Mouse (Mus musculus) urinary bladder, postnatal 4 days (tissue): ENCODE measurements around the gene Rad9b.

ENCODE experiments used
- DNase-seq, 2 experiments: peaks; one replicate each; pipeline ENCODE4 v3.0.0; 2021 to 2022; ENCODE audit warnings: low spot score in 2 of 2

Gene Rad9b

DNA sequence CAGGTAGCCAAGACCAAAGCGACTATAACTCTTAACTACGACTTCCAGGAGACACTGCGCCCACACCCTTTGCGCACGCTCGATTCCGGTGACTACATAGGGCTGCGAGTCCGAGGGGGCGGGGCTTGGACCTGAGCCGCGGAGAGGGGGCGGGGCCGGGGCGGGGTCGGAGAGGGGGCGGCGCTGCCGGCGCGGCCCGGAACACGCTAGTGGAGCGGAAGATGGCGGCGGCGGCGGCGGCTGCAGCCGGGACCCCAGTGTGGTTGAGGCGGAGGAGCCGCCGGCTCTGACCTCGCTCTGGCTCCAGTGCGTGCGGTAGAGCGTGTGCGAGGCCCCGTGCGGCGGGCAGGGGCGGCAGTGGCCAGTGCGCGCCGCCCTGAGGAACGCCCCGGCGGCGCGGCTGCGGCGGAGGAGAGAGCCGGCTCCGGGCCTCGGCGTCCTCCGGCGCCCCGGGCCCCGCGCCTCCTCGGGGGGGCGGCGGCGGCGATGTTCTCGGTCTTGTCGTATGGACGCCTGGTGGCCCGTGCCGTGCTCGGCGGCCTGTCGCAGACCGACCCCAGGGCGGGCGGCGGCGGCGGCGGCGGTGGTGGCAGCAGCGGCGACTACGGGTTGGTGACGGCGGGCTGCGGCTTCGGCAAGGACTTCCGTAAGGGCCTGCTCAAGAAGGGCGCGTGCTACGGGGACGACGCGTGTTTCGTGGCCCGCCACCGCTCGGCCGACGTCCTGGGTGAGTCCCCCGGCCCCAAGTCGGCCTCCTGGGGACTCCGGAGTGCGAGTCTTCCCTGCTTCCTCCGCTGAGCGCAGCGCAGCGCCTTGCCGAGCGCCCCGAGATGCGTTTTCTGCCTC, 69.6 kb downstream of the Rad9b start, which contains the start of gene Pptc7:
Gene Pptc7, plus strand, starts transcription at position 183 of the 846 bp plus-strand sequence.
- peak; percentile 83 to 93 for DNase-seq

- DNase-seq, result no peak
Measured at GRCm38 (mm10) chr5:122283828-122284182, 70.2 kb downstream of the Rad9b start.

DNA sequence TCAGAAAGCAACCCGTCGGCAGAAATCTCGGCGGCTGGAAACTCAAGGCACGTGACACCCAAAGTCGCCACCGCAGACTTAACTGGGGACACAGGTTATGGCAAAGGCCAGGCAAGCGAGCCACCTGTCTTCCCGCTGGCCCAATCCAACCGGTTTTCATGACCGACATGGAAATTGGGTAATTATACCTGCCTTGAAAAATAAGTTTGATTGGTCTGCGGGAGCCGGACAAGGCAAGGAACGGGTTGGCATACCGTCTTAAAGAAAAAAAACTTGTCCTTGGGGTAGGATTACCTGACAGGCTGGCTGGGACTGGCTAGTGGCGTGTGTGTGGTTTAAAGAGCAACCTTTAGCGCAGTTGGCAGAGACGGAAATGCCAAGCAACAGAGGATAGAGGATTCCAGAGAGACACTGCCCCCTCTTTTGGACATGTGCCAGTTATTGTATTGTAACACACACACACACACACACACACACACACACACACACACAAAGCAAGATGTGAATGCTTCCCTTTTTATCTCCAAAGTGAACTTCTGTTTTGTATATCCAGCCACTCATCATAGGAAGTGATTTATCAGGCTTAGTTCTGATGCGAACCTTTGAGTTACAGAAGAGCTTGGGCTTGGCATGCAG, 73.1 kb downstream of the Rad9b start:
- peak; percentile 42 to 67 for DNase-seq

GRCm38 (mm10) chr5:122280422-122280826, 73.6 kb downstream of the Rad9b start:
- no peak for DNase-seq

DNA sequence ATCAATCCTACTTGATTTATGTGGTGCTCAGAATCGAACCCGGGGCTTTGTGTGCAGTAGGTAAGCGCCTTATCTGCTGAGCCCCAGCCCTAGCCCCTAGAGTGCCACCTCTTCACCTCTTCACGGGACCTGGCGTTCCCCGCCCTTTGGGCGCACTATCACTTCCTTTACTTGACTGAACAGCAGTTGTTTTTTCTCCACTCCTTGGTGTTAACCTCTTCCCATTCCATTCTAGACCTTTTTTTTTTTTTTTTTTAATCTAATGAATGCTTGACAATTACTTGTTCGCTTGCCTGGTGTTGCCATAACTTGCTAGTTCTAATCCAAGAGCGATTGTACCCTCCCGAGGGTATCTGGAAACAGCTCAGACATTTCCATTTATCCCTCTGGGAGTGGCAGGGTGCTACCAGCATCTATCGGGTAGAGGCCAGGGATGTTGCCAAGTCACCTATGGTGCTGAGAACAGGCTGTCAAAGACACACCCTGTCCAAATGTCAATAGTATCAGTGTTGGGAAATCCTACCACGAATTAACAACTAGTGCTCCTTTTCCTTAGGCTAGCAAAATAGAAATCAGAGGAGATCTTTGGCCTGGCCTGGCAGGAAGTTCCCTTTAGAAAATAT, 74.1 kb downstream of the Rad9b start:
- no peak for DNase-seq

DNA sequence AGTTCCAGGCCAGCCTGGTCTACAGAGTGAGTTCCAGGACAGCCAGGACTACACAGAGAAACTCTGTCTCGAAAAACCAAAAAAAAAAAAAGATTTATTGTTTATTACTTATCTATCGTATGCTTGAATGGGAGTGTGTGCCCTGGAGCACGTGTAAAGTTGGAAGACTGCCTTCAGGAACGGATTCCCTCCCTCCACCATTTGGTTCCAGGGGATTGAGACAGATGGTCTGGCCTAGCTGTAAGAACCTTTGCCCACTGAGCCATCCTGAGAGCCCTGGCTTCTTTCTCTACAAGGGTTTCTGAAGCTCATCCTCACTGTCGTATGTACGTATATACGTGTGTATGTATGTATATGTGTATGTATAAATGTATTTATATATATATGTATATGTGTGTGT, 75.1 kb downstream of the Rad9b start:
- DNase-seq, result no peak

- no peak for DNase-seq
Measured at GRCm38 (mm10) chr5:122274785-122275184, 79.2 kb downstream of the Rad9b start.
